Mouse (Mus musculus) midbrain, embryonic 14.5 days (tissue): ENCODE results near the gene Tex44. TPM values are rescaled to one million over a fixed set of nuclear protein-coding genes. Genes with fewer than 3 reads are reported as not detected.

Experiments used
- ATAC-seq: fragments of 200-750 bp; cut with Nextera tagmentation; 2 replicates; pipeline ENCODE4 v1.8.0; 2017; ENCODE audit warnings: moderate number of reproducible peaks, moderate library complexity; ENCODE audit not compliant: low FRiP score, low TSS enrichment
- DNase-seq: peaks from one replicate; pipeline ENCODE4 v3.0.0-alpha.2; 2015
- H3K27ac ChIP-seq: fragments of 300-500 bp; sonication (generic); replicated peaks from 2 replicates; pipeline ENCODE4 v1.5.1; 2014; ENCODE audit warnings: mild to moderate bottlenecking, low read depth, low read length, moderate library complexity
- H3K27me3 ChIP-seq: fragments of 300-500 bp; sonication (generic); 2 replicates; pipeline ENCODE4 v1.6.1; 2014; ENCODE audit warnings: low read length, control low read depth, mixed read lengths; ENCODE audit not compliant: control insufficient read depth, insufficient read depth
- H3K36me3 ChIP-seq: fragments of 300-500 bp; sonication (generic); 2 replicates; pipeline ENCODE4 v1.6.1; 2014; ENCODE audit warnings: low read length, control low read depth; ENCODE audit not compliant: control insufficient read depth, insufficient read depth
- H3K4me1 ChIP-seq: fragments of 300-500 bp; sonication (generic); 2 replicates; pipeline ENCODE4 v1.6.1; 2014; ENCODE audit warnings: mild to moderate bottlenecking, antibody characterized with exemption, low read length, control low read depth; ENCODE audit not compliant: control insufficient read depth, insufficient read depth
- H3K4me2 ChIP-seq: fragments of 300-500 bp; sonication (generic); 2 replicates; pipeline ENCODE4 v1.6.1; 2014; ENCODE audit warnings: mild to moderate bottlenecking, low read length, moderate library complexity
- H3K4me3 ChIP-seq: fragments of 300-500 bp; sonication (generic); replicated peaks from 2 replicates; pipeline ENCODE4 v1.5.1; 2014; ENCODE audit warnings: low read depth, low read length
- H3K9ac ChIP-seq: fragments of 300-500 bp; sonication (generic); replicated peaks from 2 replicates; pipeline ENCODE4 v1.6.1; 2014; ENCODE audit warnings: mild to moderate bottlenecking, low read length, moderate library complexity
- H3K9me3 ChIP-seq: fragments of 300-500 bp; sonication (generic); 2 replicates; pipeline ENCODE4 v1.6.1; 2016; ENCODE audit warnings: low read length, control low read depth, mixed read lengths; ENCODE audit not compliant: control insufficient read depth
- WGBS: fragments of 180-500 bp; shearing (Covaris S2); extraction: QIAGEN DNeasy Blood & Tissue Kit; methylation state at CpG from one replicate; pipeline ENCODE4 v1.1.7; 2014; 5-methylcytosine and 5-hydroxymethylcytosine counted together
- polyA plus RNA-seq: library from polyadenylated mRNA; unstranded; fragments of >200 nt; fragmentation: Nextera tagmentation; extraction: Ambion mirVana; gene quantifications from 2 replicates; pipeline ENCODE4 v1.2.1, GENCODE M21; 2014

The Tex44 gene
- not detected in 2 replicates for polyA plus RNA-seq

DNA sequence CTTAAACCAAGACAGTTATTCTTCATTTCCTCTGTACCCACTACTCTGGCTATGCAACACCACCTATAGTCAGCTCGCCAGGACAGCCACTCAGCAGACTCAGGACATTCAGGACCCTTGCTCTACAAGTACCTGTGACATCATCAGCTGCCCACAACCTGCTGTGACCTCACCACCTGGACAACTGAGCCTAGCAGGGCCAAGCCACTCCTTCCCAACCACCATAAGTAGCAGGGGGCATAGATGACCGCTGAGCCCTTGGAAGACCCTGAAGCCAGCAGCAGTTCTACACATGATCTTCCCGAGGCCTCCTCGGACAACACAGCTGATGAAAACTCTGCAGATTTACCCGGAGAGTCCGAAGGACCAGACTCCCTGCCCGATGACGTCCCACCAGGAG, at the start of gene Tex44, which contains the start of gene Nmur1:
TSS of gene Tex44 (plus strand) at position 202 of the 400 bp plus-strand sequence.
TSS of gene Nmur1 (minus strand) at position 101 of the 400 bp plus-strand sequence.
- H3K9me3 ChIP-seq = no peaks in the 10 kb centered on the region
- no peaks in the 10 kb centered on the region for H3K36me3 ChIP-seq
- H3K4me2 ChIP-seq = no peak within 1 kb of the TSS
- 96% methylated on average over 8 of the region's 8 CpGs for WGBS
- no peak within 1 kb of the TSS for H3K4me3 ChIP-seq
- no peak for DNase-seq
- H3K9ac ChIP-seq = no peak within 1 kb of the TSS
- H3K27me3 ChIP-seq = no peaks in the 10 kb centered on the region
- peak within 1 kb of the TSS; percentile 72 for H3K27ac ChIP-seq
- H3K4me1 ChIP-seq = 0 out of 2 replicates have a peak, but pooled peaks cover 3% of the 10 kb centered on the region
- ATAC-seq = no peak

GRCm38 (mm10) chr1:86376354-86376753, 49.8 kb upstream of the Tex44 start:
- no peak overlapping the region for H3K4me3 ChIP-seq
- no peaks in the 10 kb centered on the region for H3K27me3 ChIP-seq
- H3K9me3 ChIP-seq = no peaks in the 10 kb centered on the region
- H3K4me2 ChIP-seq = no peak overlapping the region
- no peak overlapping the region for H3K9ac ChIP-seq
- no peaks in the 10 kb centered on the region for H3K36me3 ChIP-seq
- no peak overlapping the region for H3K27ac ChIP-seq
- DNase-seq (no peak), ATAC-seq (no peak)
- WGBS = 78% methylated on average over 5 of the region's 5 CpGs
- no peaks in the 10 kb centered on the region for H3K4me1 ChIP-seq

- H3K27ac ChIP-seq = no peak overlapping the region
- no peak overlapping the region for H3K4me3 ChIP-seq
- ATAC-seq (no peak), DNase-seq (no peak)
- no peaks in the 10 kb centered on the region for H3K27me3 ChIP-seq
- H3K9ac ChIP-seq = no peak overlapping the region
- 73% methylated on average over 6 of the region's 6 CpGs for WGBS
- no peaks in the 10 kb centered on the region for H3K4me1 ChIP-seq
- H3K36me3 ChIP-seq = no peaks in the 10 kb centered on the region
- no peaks in the 10 kb centered on the region for H3K9me3 ChIP-seq
- no peak overlapping the region for H3K4me2 ChIP-seq
Measured at GRCm38 (mm10) chr1:86378662-86379061, 47.5 kb upstream of the Tex44 start.

GRCm38 (mm10) chr1:86379161-86379569, 47.0 kb upstream of the Tex44 start:
- Histone ChIP-seq H3K36me3 (no peaks in the 10 kb centered on the region), H3K4me1 (no peaks in the 10 kb centered on the region), H3K9ac (no peak overlapping the region), H3K4me3 (no peak overlapping the region), H3K4me2 (no peak overlapping the region), H3K27ac (no peak overlapping the region), H3K27me3 (no peaks in the 10 kb centered on the region), H3K9me3 (no peaks in the 10 kb centered on the region)
- no peak for ATAC-seq
- 80% methylated on average over 9 of the region's 9 CpGs for WGBS
- no peak for DNase-seq

- Histone ChIP-seq H3K36me3 (no peaks in the 10 kb centered on the region), H3K27ac (no peak overlapping the region), H3K9me3 (no peaks in the 10 kb centered on the region), H3K4me3 (no peak overlapping the region), H3K4me2 (no peak overlapping the region), H3K27me3 (no peaks in the 10 kb centered on the region), H3K9ac (no peak overlapping the region), H3K4me1 (no peaks in the 10 kb centered on the region)
- WGBS = 36% methylated on average over 13 of the region's 13 CpGs
- DNase-seq (peak; percentile 51), ATAC-seq (no peak)
Measured at GRCm38 (mm10) chr1:86381027-86381426, 45.1 kb upstream of the Tex44 start.

DNA sequence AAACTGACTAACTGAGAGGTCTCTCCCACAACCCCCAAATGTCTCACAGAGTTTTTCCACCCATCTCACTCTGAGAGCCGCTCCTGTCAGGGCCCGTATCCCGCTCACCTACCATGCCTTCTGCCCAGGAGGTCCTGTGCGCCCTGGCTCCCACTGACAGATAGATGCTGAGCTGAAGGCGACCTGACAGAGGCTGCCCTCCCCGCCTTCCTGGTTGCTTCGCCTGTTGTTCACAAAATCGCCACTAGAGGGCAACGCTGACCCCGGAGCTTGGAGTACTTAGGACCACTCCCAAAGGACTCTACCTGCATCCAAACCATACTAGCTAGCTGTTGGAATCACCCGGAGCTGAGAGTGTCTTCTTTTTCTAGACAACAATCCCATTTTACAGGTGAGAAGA, 36.9 kb upstream of the Tex44 start:
- peak; percentile 84 for DNase-seq
- H3K27me3 ChIP-seq = no peaks in the 10 kb centered on the region
- H3K9me3 ChIP-seq = no peaks in the 10 kb centered on the region
- no peak for ATAC-seq
- WGBS = 5% methylated on average over 11 of the region's 11 CpGs
- no peaks in the 10 kb centered on the region for H3K36me3 ChIP-seq
- H3K9ac ChIP-seq = peak overlapping the region; percentile 40; the same call in 1 of the 2 replicates
- no peak overlapping the region for H3K27ac ChIP-seq
- no peak overlapping the region for H3K4me3 ChIP-seq
- H3K4me2 ChIP-seq = no peak overlapping the region
- no peaks in the 10 kb centered on the region for H3K4me1 ChIP-seq

DNA sequence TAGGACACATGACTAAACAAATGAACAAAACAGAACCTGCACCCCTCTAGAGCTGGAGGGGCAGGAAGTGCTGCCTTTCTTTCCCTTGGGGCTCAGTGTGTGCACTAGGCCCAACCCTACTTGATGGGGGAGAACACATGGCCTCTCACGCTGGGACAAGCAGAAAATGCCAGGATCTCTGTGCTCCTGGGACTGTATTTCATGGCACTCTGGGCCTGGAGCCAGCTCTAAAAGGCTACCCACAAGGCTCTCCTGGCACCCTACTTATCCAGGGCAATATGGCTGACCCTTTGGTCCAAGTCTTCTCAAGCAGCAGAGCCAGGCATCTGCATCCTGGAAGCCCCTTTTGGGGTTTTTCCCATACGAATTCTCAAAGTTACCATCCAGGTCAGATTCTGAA, 34.7 kb upstream of the Tex44 start:
- ATAC-seq (no peak), DNase-seq (no peak)
- Histone ChIP-seq H3K4me3 (no peak overlapping the region), H3K4me1 (no peaks in the 10 kb centered on the region), H3K9me3 (no peaks in the 10 kb centered on the region), H3K4me2 (no peak overlapping the region), H3K27ac (no peak overlapping the region), H3K27me3 (no peaks in the 10 kb centered on the region), H3K9ac (no peak overlapping the region), H3K36me3 (no peaks in the 10 kb centered on the region)
- 56% methylated on average over 2 of the region's 2 CpGs for WGBS

DNA sequence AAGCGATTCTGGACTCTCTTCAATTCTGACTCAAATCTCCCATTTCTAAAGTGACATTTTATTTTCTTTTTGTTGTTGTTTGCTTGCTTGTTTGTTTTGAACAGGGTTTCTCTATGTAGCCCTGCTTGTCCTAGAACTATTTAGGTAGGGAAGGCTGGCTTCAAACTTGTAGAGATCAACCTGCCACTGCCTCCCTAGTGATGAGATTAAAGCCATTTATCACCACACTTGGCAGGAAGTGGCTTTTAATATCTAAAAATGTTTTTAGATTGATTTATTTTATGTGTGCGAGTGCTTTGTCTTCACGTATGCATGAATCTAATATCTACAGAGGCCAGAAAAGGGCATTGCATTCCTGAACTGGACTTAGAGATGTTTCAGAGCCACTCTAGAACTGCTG, 32.9 kb upstream of the Tex44 start:
- DNase-seq = no peak
- no peak overlapping the region for H3K27ac ChIP-seq
- no peaks in the 10 kb centered on the region for H3K4me1 ChIP-seq
- no peak overlapping the region for H3K4me2 ChIP-seq
- no peak overlapping the region for H3K4me3 ChIP-seq
- WGBS = 90% methylated on average over 3 of the region's 3 CpGs
- no peaks in the 10 kb centered on the region for H3K36me3 ChIP-seq
- no peak for ATAC-seq
- H3K9ac ChIP-seq = no peak overlapping the region
- H3K9me3 ChIP-seq = no peaks in the 10 kb centered on the region
- H3K27me3 ChIP-seq = no peaks in the 10 kb centered on the region

DNA sequence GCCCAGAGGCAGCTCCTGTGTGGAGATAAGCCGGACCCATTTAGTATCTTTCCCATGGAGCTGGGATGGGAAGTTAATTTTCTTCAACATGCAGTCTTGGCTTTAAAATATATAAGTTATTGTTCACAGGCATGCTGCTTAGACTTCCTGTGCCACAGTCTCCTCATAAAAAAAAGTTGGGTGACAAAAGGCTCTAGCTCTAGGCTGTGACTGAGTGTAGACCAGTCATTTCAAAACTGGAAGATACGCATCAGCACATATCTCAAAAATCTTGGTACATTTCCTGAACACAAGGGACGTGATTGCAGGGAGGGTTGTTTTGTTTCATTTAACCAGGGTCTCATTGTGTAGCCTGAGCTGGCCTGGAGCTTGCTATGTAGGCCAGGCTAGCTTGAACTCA, 31.9 kb upstream of the Tex44 start:
- Histone ChIP-seq H3K36me3 (no peaks in the 10 kb centered on the region), H3K4me2 (no peak overlapping the region), H3K4me1 (no peaks in the 10 kb centered on the region), H3K27ac (no peak overlapping the region), H3K9me3 (no peaks in the 10 kb centered on the region), H3K9ac (no peak overlapping the region), H3K27me3 (no peaks in the 10 kb centered on the region), H3K4me3 (no peak overlapping the region)
- ATAC-seq = no peak
- WGBS = 90% methylated on average over 3 of the region's 3 CpGs
- DNase-seq = no peak
